Mouse (Mus musculus) myocyte (in vitro differentiated cells): ENCODE measurements at regions not wholly inside any gene's neighbourhood (a gene's known extent, or its start where the extent isn't known, plus 50 kb on each side); places are given as distances from the start of the nearest gene placed in this dataset.
"Not testable (repeated sequence)": the region's sequence is repeated elsewhere in the genome, so short reads cannot be mapped to it uniquely, and the experiment has no call there.

Experiments used
- H3K27me3 ChIP-seq: one replicate; pipeline ENCODE4 v1.6.1; 2011; ENCODE audit not compliant: control insufficient read depth, insufficient read depth, insufficient read length
- H3K36me3 ChIP-seq: one replicate; pipeline ENCODE4 v1.6.1; 2011; ENCODE audit not compliant: control insufficient read depth, insufficient read depth
- H3K4me2 ChIP-seq: one replicate; pipeline ENCODE4 v1.6.1; 2011; ENCODE audit warnings: low read depth, control low read depth
- H3K4me3 ChIP-seq: one replicate; pipeline ENCODE4 v1.5.1; 2011; ENCODE audit warnings: mild to moderate bottlenecking, control low read depth, moderate library complexity
- H3K79me2 ChIP-seq: one replicate; pipeline ENCODE4 v1.6.1; 2011; ENCODE audit not compliant: control insufficient read depth, insufficient read depth
- H3ac ChIP-seq: one replicate; pipeline ENCODE4 v1.6.1; 2011; ENCODE audit not compliant: control insufficient read depth, insufficient read length
- CEBPB ChIP-seq: IDR thresholded peaks from 2 replicates; pipeline ENCODE4 v1.6.1; 2011; ENCODE audit warnings: mild to moderate bottlenecking, moderate library complexity; ENCODE audit not compliant: poor library complexity, insufficient read depth, severe bottlenecking
- E2F4 ChIP-seq: IDR thresholded peaks from one replicate; pipeline ENCODE4 v1.6.1; 2011; ENCODE audit warnings: mild to moderate bottlenecking, control low read depth, moderate library complexity; ENCODE audit not compliant: insufficient read depth
- MAX ChIP-seq: IDR thresholded peaks from one replicate; pipeline ENCODE4 v1.6.1; 2011; ENCODE audit warnings: low read depth, mild to moderate bottlenecking, control low read depth
- MYOD1 ChIP-seq, 3 experiments: IDR thresholded peaks; one replicate each; pipeline ENCODE4 v1.6.1; 2011; ENCODE audit warnings: control low read depth in 2 of 3, low read depth in 2 of 3, mild to moderate bottlenecking in 2 of 3, moderate library complexity in 1 of 3; ENCODE audit not compliant: insufficient read length in 2 of 3, control insufficient read depth in 1 of 3
- MYOG ChIP-seq, 3 experiments: IDR thresholded peaks; one replicate each; pipeline ENCODE4 v1.6.1; 2011; ENCODE audit warnings: control low read depth in 2 of 3, low read depth in 2 of 3, mild to moderate bottlenecking in 2 of 3; ENCODE audit not compliant: insufficient read length in 2 of 3, control insufficient read depth in 1 of 3, insufficient read depth in 1 of 3
- POLR2A ChIP-seq: IDR thresholded peaks from one replicate; pipeline ENCODE4 v1.6.1; 2011; ENCODE audit warnings: low read depth, mild to moderate bottlenecking, control low read depth, moderate library complexity; ENCODE audit not compliant: insufficient read length
- POLR2AphosphoS2 ChIP-seq: IDR thresholded peaks from one replicate; pipeline ENCODE4 v1.6.1; 2011; ENCODE audit warnings: low read depth, control low read depth; ENCODE audit not compliant: insufficient read length
- REST ChIP-seq: IDR thresholded peaks from one replicate; pipeline ENCODE4 v1.6.1; 2011; ENCODE audit warnings: mild to moderate bottlenecking, control low read depth, moderate library complexity; ENCODE audit not compliant: insufficient read depth, insufficient read length
- SRF ChIP-seq: IDR thresholded peaks from one replicate; pipeline ENCODE4 v1.6.1; 2011; ENCODE audit warnings: low read depth; ENCODE audit not compliant: control insufficient read depth, insufficient read length
- TCF12 ChIP-seq: IDR thresholded peaks from one replicate; pipeline ENCODE4 v1.6.1; 2011; ENCODE audit warnings: mild to moderate bottlenecking, control low read depth; ENCODE audit not compliant: poor library complexity, insufficient read depth, severe bottlenecking
- TCF3 ChIP-seq: IDR thresholded peaks from one replicate; pipeline ENCODE4 v1.6.1; 2011; ENCODE audit warnings: low read depth, control low read depth; ENCODE audit not compliant: insufficient read length
- USF1 ChIP-seq: IDR thresholded peaks from one replicate; pipeline ENCODE4 v1.6.1; 2011; ENCODE audit warnings: low read depth, mild to moderate bottlenecking, control low read depth, moderate library complexity

DNA sequence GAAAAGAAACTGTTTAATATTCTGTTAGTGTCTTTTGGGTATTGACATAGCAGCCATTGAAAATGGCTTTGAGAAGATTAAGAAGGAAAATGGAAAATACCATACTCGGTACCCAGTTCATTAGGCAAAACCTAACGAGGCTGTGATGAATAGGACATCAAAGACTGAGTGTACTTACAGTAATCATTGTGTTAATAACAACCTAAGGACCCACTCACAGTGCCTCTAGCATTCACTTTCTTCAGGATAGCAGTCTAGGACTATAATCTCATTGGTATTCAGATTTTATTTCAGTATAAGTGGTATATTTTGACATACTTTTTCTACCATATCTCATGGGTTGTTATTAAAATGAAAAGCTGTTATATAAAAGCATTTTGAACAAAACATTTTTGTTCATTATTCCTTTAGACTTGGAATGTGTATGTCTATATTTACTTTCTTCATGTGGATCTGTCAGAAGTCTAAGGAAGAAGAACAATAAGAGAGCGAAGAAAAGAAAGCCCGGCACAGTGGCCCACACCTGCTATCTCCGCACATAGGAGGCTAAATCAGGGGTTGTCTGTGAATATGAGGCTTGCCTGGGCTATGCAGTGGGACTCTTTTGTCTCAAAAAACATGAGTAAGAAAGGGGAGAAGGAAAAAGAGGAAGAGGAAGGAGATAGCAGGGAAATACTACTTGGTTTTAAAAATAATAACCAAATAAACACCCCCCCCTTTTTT lies 116.2 kb upstream of the Pou1f1 start:
- Histone ChIP-seq H3ac (no peak overlapping the region), H3K79me2 (no peaks in the 10 kb centered on the region), H3K27me3 (no peaks in the 10 kb centered on the region), H3K4me2 (no peak overlapping the region), H3K4me3 (no peak overlapping the region), H3K36me3 (no peaks in the 10 kb centered on the region)
- TF ChIP-seq CEBPB (no peak), POLR2A (no peak), MAX (no peak), E2F4 (no peak), POLR2AphosphoS2 (no peak), MYOG (IDR thresholded peaks at IDR 0.05; ENCODE audit: control insufficient read depth in 1 of 3, insufficient read depth in 1 of 3, insufficient read length in 2 of 3, low read depth in 2 of 3) (no peak), USF1 (no peak), TCF3 (no peak), MYOD1 (IDR thresholded peaks at IDR 0.05; ENCODE audit: control insufficient read depth in 1 of 3, insufficient read length in 2 of 3, low read depth in 2 of 3) (no peak), REST (no peak), TCF12 (no peak), SRF (no peak)

DNA sequence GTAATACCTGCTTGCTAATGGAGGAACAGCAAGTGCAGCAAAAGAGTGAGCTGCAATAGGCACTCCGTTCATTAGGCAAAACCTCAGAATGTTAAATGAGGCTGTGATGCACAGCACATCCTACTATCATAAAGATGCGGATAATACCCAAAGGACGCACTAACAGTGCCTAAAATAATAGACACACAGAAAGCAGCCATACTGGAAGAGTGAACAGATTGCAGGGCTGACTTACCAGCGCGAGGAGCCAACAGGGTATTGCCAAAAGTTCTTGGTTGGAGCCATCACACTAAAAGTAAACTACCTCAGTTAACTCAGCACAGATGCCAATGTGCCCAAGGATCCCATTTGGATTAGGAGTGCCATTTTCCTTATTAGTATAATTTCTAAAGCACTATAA lies 115.5 kb upstream of the Pou1f1 start:
- Histone ChIP-seq H3K27me3 (no peaks in the 10 kb centered on the region), H3K4me3 (no peak overlapping the region)
- TF ChIP-seq E2F4 (no peak), POLR2A (no peak), MAX (no peak), MYOG (IDR thresholded peaks at IDR 0.05; ENCODE audit: control insufficient read depth in 1 of 3, insufficient read depth in 1 of 3, insufficient read length in 2 of 3, low read depth in 2 of 3) (no peak), POLR2AphosphoS2 (no peak), CEBPB (no peak), SRF (no peak), MYOD1 (IDR thresholded peaks at IDR 0.05; ENCODE audit: control insufficient read depth in 1 of 3, insufficient read length in 2 of 3, low read depth in 2 of 3) (no peak), TCF12 (no peak), REST (no peak)

DNA sequence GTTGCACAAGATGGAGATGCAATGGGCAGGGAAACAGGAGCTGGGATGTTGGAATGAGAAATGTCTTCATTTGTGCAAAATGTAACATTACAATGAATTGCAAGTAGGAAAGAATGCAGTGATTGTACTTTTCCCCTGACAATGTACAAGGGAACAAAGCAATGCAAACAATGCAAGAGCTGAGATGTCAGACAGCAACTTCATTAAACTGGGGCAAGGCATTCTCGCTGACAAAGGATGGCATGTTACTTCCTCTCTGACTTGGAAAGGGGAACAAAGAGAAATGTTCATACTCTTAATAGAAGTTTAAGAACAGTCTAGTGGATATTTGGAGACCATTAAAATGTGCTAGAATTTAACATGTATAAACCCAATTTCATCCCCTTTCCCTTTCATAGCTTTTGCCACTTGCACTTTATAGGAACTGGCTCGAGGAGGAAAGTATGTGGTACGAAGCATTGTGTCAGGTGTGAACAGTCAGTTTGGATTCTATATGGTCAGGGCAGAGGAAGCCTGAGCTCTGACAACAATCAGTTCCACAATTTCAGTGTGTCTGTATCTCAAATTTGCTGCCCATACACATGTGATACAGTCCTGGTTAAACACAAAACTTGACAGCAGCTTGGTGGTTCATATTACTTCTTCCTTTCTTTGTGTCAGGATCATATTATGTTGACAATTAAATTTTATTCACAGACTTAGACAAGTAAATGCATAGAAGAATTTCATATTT lies 114.3 kb upstream of the Pou1f1 start:
- no peak overlapping the region for H3ac ChIP-seq
- no peak overlapping the region for H3K4me3 ChIP-seq
- no peaks in the 10 kb centered on the region for H3K79me2 ChIP-seq
- no peaks in the 10 kb centered on the region for H3K36me3 ChIP-seq
- H3K4me2 ChIP-seq: no peak overlapping the region
- no peak for TF ChIP-seq MYOD1 (IDR thresholded peaks at IDR 0.05; ENCODE audit: control insufficient read depth in 1 of 3, insufficient read length in 2 of 3, low read depth in 2 of 3)
- no peak for TF ChIP-seq E2F4
- no peak for TF ChIP-seq REST
- no peak for TF ChIP-seq POLR2AphosphoS2
- no peak for TF ChIP-seq TCF3
- no peak for TF ChIP-seq MAX
- TF ChIP-seq TCF12: no peak
- no peak for TF ChIP-seq USF1
- no peak for TF ChIP-seq MYOG (IDR thresholded peaks at IDR 0.05; ENCODE audit: control insufficient read depth in 1 of 3, insufficient read depth in 1 of 3, insufficient read length in 2 of 3, low read depth in 2 of 3)
- no peak for TF ChIP-seq POLR2A
- TF ChIP-seq SRF: no peak
- no peak for TF ChIP-seq CEBPB
- H3K27me3 ChIP-seq: no peaks in the 10 kb centered on the region

More for the DNA sequence above, 115.5 kb upstream of the Pou1f1 start:
- no peak overlapping the region for H3ac ChIP-seq
- H3K36me3 ChIP-seq: no peaks in the 10 kb centered on the region
- H3K4me2 ChIP-seq: no peak overlapping the region
- H3K79me2 ChIP-seq: no peaks in the 10 kb centered on the region

GRCm38 (mm10) chr16:65432046-65432445 lies 88.3 kb upstream of the Pou1f1 start:
- H3ac ChIP-seq, H3K79me2 ChIP-seq, H3K4me3 ChIP-seq, H3K4me2 ChIP-seq, H3K27me3 ChIP-seq, H3K36me3 ChIP-seq: not testable (repeated sequence)

DNA sequence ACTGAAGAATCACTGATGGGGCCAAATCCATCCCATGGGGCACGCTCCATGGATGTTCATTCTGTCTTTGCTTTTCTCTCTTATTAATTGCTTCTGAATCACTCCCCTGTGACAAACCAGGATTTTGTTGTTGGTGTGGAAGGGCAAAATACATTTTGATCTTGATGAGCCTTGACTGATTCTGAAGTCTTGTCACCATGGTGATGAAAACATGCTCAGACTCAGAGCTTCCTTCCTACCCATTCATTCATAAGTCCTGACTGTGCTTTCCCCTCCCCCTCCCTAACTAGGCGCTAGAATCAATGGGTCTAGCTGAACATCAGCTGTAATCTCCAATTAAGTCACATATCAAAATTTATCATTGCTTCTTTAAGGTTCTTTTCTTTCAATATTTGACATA lies 84.2 kb upstream of the Pou1f1 start:
- H3K79me2 ChIP-seq: no peaks in the 10 kb centered on the region
- H3K4me3 ChIP-seq: no peak overlapping the region
- H3ac ChIP-seq: no peak overlapping the region
- no peaks in the 10 kb centered on the region for H3K27me3 ChIP-seq
- TF ChIP-seq TCF12: no peak
- no peak for TF ChIP-seq REST
- TF ChIP-seq MYOG (IDR thresholded peaks at IDR 0.05; ENCODE audit: control insufficient read depth in 1 of 3, insufficient read depth in 1 of 3, insufficient read length in 2 of 3, low read depth in 2 of 3): no peak
- TF ChIP-seq E2F4: no peak
- no peak for TF ChIP-seq MAX
- H3K36me3 ChIP-seq: no peaks in the 10 kb centered on the region
- H3K4me2 ChIP-seq: no peak overlapping the region
